Mouse (Mus musculus) inflammation-experienced regulatory T-cells, adult 6 months (primary cell): ENCODE results near the gene Elf5. TPM values are rescaled to one million over a fixed set of nuclear protein-coding genes. Genes with fewer than 3 reads are reported as not detected.

Experiments
- ATAC-seq: one replicate; pipeline ENCODE4 v1.8.0; 2017
- polyA plus RNA-seq, 3 experiments: library from polyadenylated mRNA; unstranded; fragments of 100-300 nt; shearing (Covaris generic); gene quantifications; one replicate each; pipeline ENCODE4 v1.2.1; 2017

Gene Elf5
- polyA plus RNA-seq, 3 experiments from 2014 or later: not detected

GRCm38 (mm10) chr2:103478326-103478725, 66.8 kb downstream of the Elf5 start:
- no peak for ATAC-seq

DNA sequence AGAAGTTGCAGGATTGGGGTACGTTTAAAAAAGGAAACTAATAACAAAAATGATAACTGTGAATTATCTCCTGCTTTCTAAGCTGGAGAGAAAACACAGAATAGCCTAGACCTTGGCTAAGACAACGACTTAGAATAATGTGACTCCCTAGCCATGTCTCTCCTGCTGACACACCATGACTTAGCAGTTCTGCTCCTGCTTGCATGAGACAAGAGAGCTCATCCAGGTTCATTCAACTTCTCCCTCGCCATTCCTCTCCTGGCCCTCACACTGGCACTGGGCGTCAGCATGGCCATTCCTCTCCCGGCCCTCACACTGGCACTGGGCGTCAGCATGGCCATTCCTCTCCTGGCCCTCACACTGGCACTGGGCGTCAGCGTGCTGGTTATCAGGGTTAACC, 68.8 kb downstream of the Elf5 start:
- ATAC-seq: no peak

GRCm38 (mm10) chr2:103480871-103481270, 69.4 kb downstream of the Elf5 start:
- ATAC-seq: no peak

DNA sequence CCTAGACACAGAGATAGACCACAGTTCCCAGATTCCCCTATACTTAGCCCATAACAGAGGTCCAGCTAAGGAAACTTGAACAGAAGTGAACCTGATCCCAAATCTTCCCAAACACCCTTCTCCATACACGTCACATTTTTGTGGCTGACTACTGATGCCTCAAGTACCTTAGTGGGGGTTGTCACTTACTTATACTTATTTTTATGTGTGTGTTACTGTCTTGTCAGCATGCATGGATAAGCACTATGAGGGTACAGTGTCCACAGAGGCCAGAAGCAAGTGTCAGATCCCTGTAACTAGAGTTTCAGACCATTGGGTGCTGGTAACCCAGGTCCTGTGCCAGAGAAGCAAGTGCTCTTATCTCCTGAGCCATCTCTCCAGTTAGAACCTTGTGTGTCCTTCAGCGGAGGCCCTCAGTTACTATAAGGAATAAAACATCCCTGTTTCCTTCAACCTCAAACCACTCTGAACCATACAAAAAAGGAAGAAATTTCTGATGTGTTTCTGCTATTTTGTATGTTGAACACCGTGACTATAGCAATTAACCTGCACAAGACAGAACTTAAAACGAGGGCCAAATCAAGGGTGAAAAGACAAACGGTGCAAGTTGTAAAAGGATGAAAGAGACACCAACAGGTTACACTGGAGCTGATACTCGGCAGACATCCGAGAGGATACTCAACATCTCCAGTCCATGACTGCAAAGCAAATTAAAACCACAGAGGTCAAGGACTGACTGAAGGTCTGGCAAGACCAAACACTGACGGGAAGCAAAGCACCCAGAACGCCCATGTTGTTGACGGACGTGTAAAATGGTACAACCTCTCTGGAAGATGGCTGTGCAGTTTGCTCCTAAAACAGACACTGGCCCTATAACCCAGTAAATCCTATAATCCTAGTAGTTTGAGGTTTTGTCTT, 70.1 kb downstream of the Elf5 start:
- no peak for ATAC-seq

DNA sequence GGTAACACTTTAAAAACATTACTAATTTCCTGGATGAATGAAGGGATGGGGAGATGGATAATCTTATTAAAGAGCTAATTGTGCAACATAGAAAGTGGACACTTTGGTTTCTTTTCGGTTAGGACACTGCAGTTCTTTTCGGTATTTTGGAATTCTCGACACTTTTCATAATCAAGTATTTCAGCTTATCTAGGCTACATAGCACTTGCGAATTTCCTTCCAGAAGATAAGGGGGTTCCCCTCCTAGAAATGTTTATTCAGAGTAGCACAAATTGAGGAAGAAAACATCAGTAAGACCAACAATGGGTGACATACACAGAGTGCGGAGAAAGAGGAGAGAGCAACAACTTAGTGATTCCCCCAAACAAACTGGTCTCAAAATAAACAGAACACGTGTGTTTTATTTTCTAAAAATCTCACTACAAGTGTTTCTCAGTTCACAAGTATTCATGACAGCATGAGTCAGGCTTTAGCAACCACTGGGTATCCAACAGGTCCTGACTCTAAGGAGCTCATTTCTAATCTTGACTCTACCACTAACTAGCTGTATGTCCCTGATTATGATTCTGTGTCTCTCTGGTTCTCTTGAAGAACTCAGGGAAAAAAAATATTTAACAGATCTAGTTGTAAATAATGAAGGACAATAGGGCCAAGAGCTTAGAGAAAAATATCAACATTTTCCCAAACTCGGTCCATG, 71.9 kb downstream of the Elf5 start:
- ATAC-seq: no peak

GRCm38 (mm10) chr2:103483986-103484520, 72.6 kb downstream of the Elf5 start:
- no peak for ATAC-seq

GRCm38 (mm10) chr2:103484617-103485401, 73.3 kb downstream of the Elf5 start, which contains the start of gene Cat:
TSS of gene Cat (minus strand) at chr2:103485160.
- peak; percentile 98 for ATAC-seq

DNA sequence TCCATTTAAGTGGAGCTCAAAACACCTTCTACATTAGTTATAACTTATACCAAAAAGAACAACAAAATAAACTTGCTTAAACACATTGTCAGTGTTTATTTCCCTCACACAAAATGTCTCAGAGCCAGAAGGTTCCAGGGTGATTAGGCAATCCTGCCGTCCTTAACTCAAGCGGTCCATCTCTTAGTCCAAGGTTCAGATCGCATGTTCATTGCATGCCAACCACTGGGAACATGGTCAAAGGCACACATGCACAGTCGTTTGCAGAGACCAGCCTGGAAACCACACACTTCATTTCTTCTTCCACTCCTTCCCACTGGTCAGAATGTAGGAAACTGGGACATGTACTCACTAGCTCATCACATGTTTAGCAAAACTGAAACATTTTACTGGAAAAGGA, 81.0 kb downstream of the Elf5 start:
- ATAC-seq: no peak

GRCm38 (mm10) chr2:103493827-103494226, 82.3 kb downstream of the Elf5 start:
- ATAC-seq: no peak

DNA sequence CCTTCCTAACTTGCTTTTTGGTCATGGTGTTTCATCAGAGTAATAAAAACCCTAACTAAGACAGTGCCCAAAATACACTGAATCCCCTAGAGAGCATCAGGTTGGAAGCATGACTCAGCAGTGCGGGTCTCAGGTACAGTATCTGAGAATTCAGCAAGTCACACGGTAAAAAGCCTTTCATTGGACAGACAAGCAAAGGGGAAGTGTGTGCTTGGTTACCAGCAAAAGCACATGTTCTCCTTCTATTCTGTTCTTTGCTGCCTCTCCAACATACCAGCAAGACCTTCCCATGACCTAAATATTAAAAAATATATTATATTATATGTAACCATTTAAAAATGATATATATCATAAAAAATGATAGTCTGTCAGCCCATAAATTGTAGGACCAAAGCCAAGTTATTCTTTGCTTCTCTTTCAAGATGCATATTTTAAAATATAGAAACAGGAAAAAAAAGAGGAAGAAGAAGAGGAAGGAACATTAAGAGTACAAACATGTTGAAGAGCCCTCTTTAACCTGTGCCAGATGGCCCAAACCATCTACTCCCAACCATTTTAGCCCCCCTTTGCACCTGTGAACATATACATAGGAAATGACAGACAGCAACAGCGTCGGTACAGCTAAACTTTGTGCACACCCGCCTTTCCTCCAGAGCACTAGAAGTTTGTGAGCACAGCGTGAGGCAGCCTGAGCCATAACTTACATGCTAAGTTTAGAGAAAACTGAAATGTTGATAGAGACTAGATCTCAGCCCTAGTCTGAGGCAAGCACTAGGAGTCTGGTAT, 84.3 kb downstream of the Elf5 start:
- ATAC-seq: no peak

Other genes starting within 250 kb of the Elf5 start
- gene Ehf, start 108.4 kb upstream of the Elf5 start, polyA plus RNA-seq: under 1 TPM in 2 of 3 experiments, not detected in 1; 0.57 to 0.62 TPM
- 100 to 1,000 TPM in 1 of 3 experiments, 10 to 100 TPM in 2; 90.9 to 102 (median 95.5) TPM for gene Cat, start 73.5 kb downstream of the Elf5 start, polyA plus RNA-seq
- 10 to 100 TPM in 2 of 3 experiments, 1 to 10 TPM in 1; 7.6 to 11.6 (median 10.8) TPM for gene Abtb2, start 154.6 kb downstream of the Elf5 start, polyA plus RNA-seq